Mouse (Mus musculus) lung, postnatal 0 days (tissue): ENCODE data around the gene Eepd1.

Experiments
- CTCF ChIP-seq: IDR thresholded peaks from 2 replicates; pipeline ENCODE4 v1.5.1; 2016; ENCODE audit warnings: antibody characterized with exemption, mild to moderate bottlenecking
- EP300 ChIP-seq: IDR thresholded peaks from 2 replicates; pipeline ENCODE4 v1.6.1; 2016; ENCODE audit warnings: antibody characterized with exemption, mild to moderate bottlenecking, control low read depth

DNA sequence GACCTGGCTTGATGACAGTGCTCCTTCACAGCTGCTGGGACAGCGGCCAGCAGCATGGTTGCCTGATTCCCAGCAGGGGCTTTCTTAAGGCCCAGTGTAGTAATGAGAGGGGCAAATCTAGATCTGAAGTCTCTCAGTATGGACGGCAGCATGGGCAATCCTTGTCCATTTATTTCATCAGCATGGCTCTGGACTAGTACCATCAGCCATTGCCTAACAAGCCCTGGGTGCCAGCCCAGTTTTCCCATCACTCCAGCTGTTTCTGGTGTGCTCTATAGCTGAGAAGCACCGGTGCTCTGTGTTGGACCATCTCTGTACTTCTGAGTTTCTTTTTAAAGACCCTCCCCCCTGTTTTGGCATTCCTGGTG lies 3.3 kb downstream of the Eepd1 start:
- TF ChIP-seq EP300 (no peak), CTCF (no peak)
